Mouse (Mus musculus): Measurements from ENCODE around the gene Ccnd2.

DNA sequence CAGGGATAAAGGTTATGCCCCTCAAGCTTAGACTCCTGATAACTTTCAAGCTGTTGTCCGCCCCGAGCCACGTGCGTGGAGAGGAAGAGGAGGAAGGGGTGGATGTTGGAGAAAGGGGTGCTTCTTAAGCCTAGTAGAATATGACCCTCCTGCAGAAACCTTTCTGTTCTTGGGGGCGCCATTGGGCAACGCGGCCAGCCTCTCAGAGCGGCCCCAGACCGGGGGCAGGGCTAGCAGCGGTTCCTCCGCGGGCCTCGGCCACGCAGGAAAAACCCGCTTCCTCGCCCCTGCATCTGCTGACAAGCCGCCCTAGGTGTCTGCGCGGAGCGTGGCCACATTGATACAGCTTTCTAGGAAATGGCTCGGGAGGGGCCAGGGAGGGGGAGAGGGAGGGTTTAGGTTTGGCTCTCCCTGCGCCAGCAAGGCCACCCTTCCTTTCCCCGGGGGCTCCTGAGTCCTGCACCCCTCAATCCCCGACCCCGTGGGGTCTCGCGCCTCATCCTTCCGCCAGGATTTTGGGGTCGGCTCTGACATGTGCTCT is 358 bp downstream of the Ccnd2 start:
- no peak for TF ChIP-seq FLI1 (IDR thresholded peaks at IDR 0.05; ENCODE audit: low read length)
- no peak for TF ChIP-seq GATA1 (IDR thresholded peaks at IDR 0.05; ENCODE audit: borderline replicate concordance, low read length)
